Mouse (Mus musculus): ENCODE measurements around the gene Slc27a3. TPM values are rescaled to one million over a fixed set of nuclear protein-coding genes. Genes with fewer than 3 reads are reported as not detected.
A peak's percentile ranks its signal among the peaks of the same experiment; 100 is the strongest.

The Slc27a3 gene
- polyA plus RNA-seq, 1 experiment, result 20.0 TPM

GRCm38 (mm10) chr3:90425499-90425898 lies 35.8 kb upstream of the Slc27a3 start:
- Histone ChIP-seq H3K4me1 (ENCODE audit: control insufficient read depth, insufficient read depth, low read length) (peaks cover 2% of the 10 kb centered on the region; the same call in 1 of the 2 replicates), H3K4me3 (ENCODE audit: insufficient read depth, low read length) (no peak overlapping the region), H3K27ac (ENCODE audit: insufficient read depth, low read length) (no peak overlapping the region)
- no peak for TF ChIP-seq POLR2A (IDR thresholded peaks at IDR 0.05; ENCODE audit: low read depth, low read length)
- no peak for TF ChIP-seq CTCF (IDR thresholded peaks at IDR 0.05; ENCODE audit: borderline replicate concordance, insufficient read depth, low read length)

- Histone ChIP-seq H3K27ac (ENCODE audit: insufficient read depth, low read length) (no peak overlapping the region), H3K4me3 (ENCODE audit: insufficient read depth, low read length) (no peak overlapping the region), H3K4me1 (ENCODE audit: control insufficient read depth, insufficient read depth, low read length) (peaks cover 2% of the 10 kb centered on the region; the same call in 1 of the 2 replicates)
- TF ChIP-seq CTCF (IDR thresholded peaks at IDR 0.05; ENCODE audit: borderline replicate concordance, insufficient read depth, low read length), result no peak
- no peak for TF ChIP-seq POLR2A (IDR thresholded peaks at IDR 0.05; ENCODE audit: low read depth, low read length)
Measured at GRCm38 (mm10) chr3:90423549-90423948, 33.8 kb upstream of the Slc27a3 start.

GRCm38 (mm10) chr3:90420696-90421095 lies 31.0 kb upstream of the Slc27a3 start:
- peaks cover 2% of the 10 kb centered on the region; the same call in 1 of the 2 replicates for H3K4me1 ChIP-seq (ENCODE audit: control insufficient read depth, insufficient read depth, low read length)
- no peak overlapping the region for H3K27ac ChIP-seq (ENCODE audit: insufficient read depth, low read length)
- TF ChIP-seq CTCF (IDR thresholded peaks at IDR 0.05; ENCODE audit: borderline replicate concordance, insufficient read depth, low read length), result no peak
- no peak for TF ChIP-seq POLR2A (IDR thresholded peaks at IDR 0.05; ENCODE audit: low read depth, low read length)
- no peak overlapping the region for H3K4me3 ChIP-seq (ENCODE audit: insufficient read depth, low read length)

DNA sequence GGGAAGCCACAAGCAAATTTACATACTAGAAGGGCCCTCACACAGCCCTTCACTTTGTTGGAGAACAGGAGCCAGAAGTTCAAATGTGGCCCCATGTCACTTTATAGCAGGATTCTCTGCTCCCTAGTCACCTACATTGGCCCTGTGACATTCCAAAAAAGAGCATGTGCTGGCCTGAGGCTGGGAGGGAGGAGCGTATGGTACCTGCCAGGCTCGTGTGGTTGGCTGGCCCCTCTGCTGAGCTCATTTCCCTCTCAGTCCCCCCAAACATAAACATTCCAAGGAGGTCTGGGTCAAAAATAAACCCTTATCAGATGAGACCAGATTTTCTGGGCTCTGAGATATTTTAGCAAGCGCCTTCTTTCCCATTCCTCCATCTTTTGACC lies 23.3 kb upstream of the Slc27a3 start:
- Histone ChIP-seq H3K4me3 (ENCODE audit: insufficient read depth, low read length) (no peak overlapping the region), H3K27ac (ENCODE audit: insufficient read depth, low read length) (no peak overlapping the region), H3K4me1 (ENCODE audit: control insufficient read depth, insufficient read depth, low read length) (no peaks in the 10 kb centered on the region)
- TF ChIP-seq CTCF (IDR thresholded peaks at IDR 0.05; ENCODE audit: borderline replicate concordance, insufficient read depth, low read length) (no peak), POLR2A (IDR thresholded peaks at IDR 0.05; ENCODE audit: low read depth, low read length) (no peak)

DNA sequence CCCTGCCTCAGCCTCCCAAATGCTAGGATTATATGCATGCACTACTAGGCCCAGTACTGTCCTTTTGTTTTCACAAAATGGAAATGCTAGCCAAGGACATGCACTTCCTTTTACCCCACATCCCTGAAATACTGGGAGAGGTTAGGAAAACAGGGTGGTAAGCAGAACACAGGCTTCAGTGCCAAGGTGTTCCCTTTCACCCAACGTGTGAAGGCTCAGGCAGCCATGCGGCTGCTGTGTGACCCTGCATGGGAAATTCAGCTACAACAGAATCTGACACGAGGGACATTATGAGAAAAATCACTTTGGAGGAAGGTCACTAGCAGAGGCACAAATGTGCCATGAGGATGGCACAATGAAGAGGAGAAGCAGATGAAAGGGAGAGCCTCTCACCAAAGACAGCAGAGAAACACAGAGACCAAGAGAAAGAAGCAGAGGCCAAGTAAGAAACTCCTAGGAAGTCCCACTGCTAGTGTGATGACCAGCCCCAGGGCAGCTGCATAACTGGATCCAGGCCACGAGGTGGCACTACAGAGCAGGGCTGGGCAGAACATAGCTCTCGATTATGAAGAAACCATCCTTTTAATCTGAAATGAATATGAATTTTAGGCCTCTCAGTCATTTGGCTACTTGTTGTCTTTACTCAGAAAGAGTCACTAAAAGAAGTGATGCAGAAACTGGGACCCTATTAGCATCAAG lies 22.7 kb upstream of the Slc27a3 start:
- TF ChIP-seq CTCF (IDR thresholded peaks at IDR 0.05; ENCODE audit: borderline replicate concordance, insufficient read depth, low read length) (peak; percentile 90), POLR2A (IDR thresholded peaks at IDR 0.05; ENCODE audit: low read depth, low read length) (no peak)
- no peaks in the 10 kb centered on the region for H3K4me1 ChIP-seq (ENCODE audit: control insufficient read depth, insufficient read depth, low read length)
- H3K4me3 ChIP-seq (ENCODE audit: insufficient read depth, low read length), result no peak overlapping the region
- H3K27ac ChIP-seq (ENCODE audit: insufficient read depth, low read length), result no peak overlapping the region

- Histone ChIP-seq H3K4me1 (ENCODE audit: control insufficient read depth, insufficient read depth, low read length) (0 out of 2 replicates have a peak, but pooled peaks cover 2% of the 10 kb centered on the region), H3K4me3 (ENCODE audit: insufficient read depth, low read length) (no peak overlapping the region), H3K27ac (ENCODE audit: insufficient read depth, low read length) (no peak overlapping the region)
- TF ChIP-seq POLR2A (IDR thresholded peaks at IDR 0.05; ENCODE audit: low read depth, low read length) (no peak), CTCF (IDR thresholded peaks at IDR 0.05; ENCODE audit: borderline replicate concordance, insufficient read depth, low read length) (no peak)
Measured at GRCm38 (mm10) chr3:90408721-90409120, 19.0 kb upstream of the Slc27a3 start.

DNA sequence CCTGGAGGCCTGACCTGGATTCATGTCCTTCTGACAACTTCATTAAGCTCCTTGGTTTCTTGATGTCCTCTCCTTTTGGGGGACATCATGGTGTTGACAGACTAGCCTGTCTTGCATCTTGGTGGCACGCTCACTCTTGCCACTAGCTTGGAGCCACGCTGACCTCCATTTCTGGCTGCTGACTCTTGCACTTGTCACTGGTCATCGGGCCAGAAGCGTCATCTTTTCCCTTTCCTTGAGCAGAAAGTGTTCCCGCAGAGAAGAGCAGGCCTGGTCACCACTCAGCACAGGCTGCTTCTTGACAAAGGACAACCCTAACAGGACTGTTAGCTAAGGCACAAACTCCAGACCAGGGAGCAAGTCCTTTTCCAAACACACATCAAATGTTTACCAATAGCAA lies 16.7 kb upstream of the Slc27a3 start:
- H3K4me1 ChIP-seq (ENCODE audit: control insufficient read depth, insufficient read depth, low read length), result 0 out of 2 replicates have a peak, but pooled peaks cover 2% of the 10 kb centered on the region
- no peak for TF ChIP-seq CTCF (IDR thresholded peaks at IDR 0.05; ENCODE audit: borderline replicate concordance, insufficient read depth, low read length)
- no peak for TF ChIP-seq POLR2A (IDR thresholded peaks at IDR 0.05; ENCODE audit: low read depth, low read length)
- no peak overlapping the region for H3K27ac ChIP-seq (ENCODE audit: insufficient read depth, low read length)
- no peak overlapping the region for H3K4me3 ChIP-seq (ENCODE audit: insufficient read depth, low read length)

GRCm38 (mm10) chr3:90404609-90405008 lies 14.9 kb upstream of the Slc27a3 start:
- H3K27ac ChIP-seq (ENCODE audit: insufficient read depth, low read length), result no peak overlapping the region
- H3K4me1 ChIP-seq (ENCODE audit: control insufficient read depth, insufficient read depth, low read length), result 0 out of 2 replicates have a peak, but pooled peaks cover 2% of the 10 kb centered on the region
- TF ChIP-seq CTCF (IDR thresholded peaks at IDR 0.05; ENCODE audit: borderline replicate concordance, insufficient read depth, low read length) (no peak), POLR2A (IDR thresholded peaks at IDR 0.05; ENCODE audit: low read depth, low read length) (no peak)
- H3K4me3 ChIP-seq (ENCODE audit: insufficient read depth, low read length), result no peak overlapping the region

DNA sequence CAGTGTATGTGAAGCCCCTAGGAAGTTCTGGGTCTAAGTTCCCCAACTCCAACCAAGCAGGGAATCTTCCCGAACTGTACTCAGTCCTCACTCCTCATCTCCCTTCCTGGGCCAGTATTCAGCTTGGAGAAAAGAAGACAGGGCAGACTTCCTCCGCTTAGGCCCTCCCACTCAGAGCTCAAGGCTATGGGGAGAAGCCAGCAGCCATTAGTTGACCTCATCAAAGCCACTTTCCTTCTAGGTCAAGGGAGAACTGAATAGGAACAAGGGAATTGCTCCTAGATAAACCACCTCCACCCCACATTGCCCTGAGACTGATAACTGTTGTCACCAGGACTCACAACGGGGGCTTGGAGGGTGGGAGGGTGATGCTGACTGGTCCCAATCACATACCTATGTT lies 14.4 kb upstream of the Slc27a3 start:
- TF ChIP-seq CTCF (IDR thresholded peaks at IDR 0.05; ENCODE audit: borderline replicate concordance, insufficient read depth, low read length) (no peak), POLR2A (IDR thresholded peaks at IDR 0.05; ENCODE audit: low read depth, low read length) (no peak)
- Histone ChIP-seq H3K4me3 (ENCODE audit: insufficient read depth, low read length) (no peak overlapping the region), H3K27ac (ENCODE audit: insufficient read depth, low read length) (no peak overlapping the region), H3K4me1 (ENCODE audit: control insufficient read depth, insufficient read depth, low read length) (0 out of 2 replicates have a peak, but pooled peaks cover 2% of the 10 kb centered on the region)

- H3K4me3 ChIP-seq (ENCODE audit: insufficient read depth, low read length), result no peak overlapping the region
- H3K4me1 ChIP-seq (ENCODE audit: control insufficient read depth, insufficient read depth, low read length), result 0 out of 2 replicates have a peak, but pooled peaks cover 2% of the 10 kb centered on the region
- TF ChIP-seq CTCF (IDR thresholded peaks at IDR 0.05; ENCODE audit: borderline replicate concordance, insufficient read depth, low read length) (no peak), POLR2A (IDR thresholded peaks at IDR 0.05; ENCODE audit: low read depth, low read length) (no peak)
- no peak overlapping the region for H3K27ac ChIP-seq (ENCODE audit: insufficient read depth, low read length)
Measured at GRCm38 (mm10) chr3:90400993-90401392, 11.3 kb upstream of the Slc27a3 start.

Data from embryonic fibroblast, embryonic 13.5 days (primary cell).